Mouse (Mus musculus): ENCODE measurements around the gene Jph4.

Gene Jph4

DNA sequence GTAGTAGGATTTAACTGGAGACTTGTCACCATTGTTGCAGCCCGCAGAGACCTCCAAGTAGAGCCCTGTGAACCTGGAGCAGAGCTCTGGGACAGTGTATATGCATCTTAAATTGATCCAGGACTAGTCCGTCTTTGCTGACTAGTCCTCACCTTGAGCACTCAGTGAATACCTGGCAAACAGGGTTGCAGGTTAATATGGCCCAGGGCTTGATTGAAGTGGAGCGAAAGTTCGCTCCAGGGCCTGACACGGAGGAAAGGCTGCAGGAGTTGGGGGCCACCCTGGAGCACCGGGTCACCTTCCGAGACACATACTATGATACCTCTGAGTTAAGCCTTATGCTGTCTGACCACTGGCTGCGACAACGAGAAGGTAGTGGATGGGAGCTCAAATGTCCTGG lies 21.5 kb downstream of the Jph4 start:
- no peak for DNase-seq (ENCODE audit: low spot score in 2 of 2)

DNA sequence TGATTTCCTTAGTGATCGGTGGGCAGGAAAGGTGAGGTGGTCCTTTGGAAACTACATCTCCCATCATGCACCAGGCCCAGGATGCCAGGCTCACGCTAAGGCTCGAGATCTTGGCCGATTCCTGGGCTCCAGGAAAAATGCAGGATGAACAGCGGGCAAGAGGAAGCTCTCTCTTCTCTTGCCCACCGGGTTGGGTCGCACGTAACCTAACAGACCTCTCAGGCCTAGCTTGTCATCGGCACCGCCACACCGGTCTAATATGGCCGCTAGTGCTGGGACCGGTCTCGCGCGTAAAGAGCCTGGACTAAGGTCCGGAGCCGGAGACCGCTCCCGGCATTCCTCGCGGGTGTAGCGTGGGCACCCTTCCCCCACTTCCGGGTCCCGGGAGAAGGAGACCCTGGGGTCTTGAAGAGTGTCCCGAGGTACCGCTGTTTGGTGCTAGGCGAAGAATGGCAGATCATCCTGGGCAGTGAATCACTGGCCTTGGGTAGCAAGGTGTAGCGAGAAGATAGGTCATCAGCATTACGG lies 22.0 kb downstream of the Jph4 start, which contains the start of gene Thtpa:
Thtpa (plus strand) TSS at position 81 of the 528 bp plus-strand sequence.
- peak; percentile 71 to 72 for DNase-seq (ENCODE audit: low spot score in 2 of 2)

DNA sequence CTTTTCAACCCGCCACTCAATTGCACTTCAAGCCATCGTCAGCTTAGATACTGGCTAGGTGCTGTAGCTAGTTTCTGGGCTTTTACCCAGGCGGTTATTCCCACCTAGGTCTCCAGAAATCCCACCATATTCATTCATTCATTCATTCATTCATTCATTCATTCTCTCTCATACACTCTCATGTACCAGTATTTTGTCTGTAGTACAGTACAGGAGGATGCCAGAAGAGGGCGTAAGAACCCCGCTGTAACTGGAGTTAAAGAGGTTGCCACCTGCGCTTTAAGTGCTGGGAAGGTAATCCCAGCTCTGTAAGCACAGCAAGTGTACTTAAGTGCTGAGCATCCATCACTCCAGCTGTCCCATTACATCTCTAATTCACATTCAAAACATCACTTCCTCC lies 22.8 kb downstream of the Jph4 start:
- DNase-seq (ENCODE audit: low spot score in 2 of 2): no peak

DNA sequence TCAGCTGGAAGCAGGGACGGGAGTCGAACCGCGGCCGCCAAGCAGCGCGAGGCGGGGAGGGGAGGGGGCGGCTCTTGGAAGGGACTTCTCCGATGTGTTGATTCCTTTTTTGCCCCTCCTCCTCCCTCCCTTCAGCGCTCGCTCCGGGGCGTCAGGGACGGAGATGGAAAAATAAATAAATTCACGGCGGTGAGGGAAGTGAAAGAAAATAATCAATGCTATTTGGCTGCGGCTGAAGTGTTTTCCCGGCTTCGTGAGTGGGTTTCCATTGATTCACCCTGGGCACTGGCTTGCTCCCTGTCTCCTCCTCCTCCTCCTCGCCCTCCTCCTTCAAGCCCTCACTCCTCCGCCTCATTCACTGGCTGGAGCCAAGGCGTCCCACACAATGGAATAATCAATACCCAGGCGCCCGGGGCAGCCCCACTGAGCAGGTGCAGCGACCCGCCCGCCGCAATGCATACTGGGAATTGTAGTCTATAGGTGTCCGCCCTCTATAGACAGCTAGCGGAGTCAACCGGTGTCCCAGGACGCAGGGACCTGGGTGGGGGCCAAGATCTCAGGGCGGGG lies 24.6 kb downstream of the Jph4 start, which contains the start of gene Zfhx2:
Zfhx2 (minus strand) TSS at position 314 of the 567 bp plus-strand sequence.
- peak; percentile 88 to 96 for DNase-seq (ENCODE audit: low spot score in 2 of 2)

DNA sequence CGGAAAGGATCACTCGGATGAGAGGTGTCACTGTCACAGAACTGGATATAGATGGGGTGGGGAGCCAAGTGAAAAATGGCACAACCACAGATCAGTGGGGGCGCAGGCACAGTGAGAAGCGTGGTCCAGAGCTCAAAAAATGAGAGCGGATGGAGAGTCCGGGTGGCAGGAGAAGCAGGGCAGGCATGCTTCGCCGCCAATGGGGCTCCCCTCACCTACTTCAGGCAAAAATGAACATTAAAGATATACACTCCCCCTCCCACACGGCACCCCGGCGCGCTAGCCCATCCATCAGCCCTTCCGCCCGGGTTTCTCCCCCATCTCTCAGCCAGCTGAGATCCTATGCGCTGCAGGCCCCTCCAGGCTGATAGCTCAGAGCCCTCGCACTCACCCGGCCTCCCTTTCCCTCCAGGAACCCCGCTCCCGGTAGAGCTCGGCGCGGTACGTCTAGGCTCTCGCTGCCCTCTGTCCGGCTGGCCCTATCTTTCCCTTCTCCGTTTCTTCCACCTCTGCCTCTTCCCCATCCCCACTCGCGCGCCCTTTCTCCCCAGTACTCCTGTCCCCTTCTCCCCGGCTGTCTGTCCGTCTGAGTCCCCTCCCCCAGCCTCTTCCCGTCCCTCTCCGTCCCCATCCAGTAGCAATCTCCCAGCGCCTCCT lies 25.4 kb downstream of the Jph4 start:
- peak; percentile 39 to 42 for DNase-seq (ENCODE audit: low spot score in 2 of 2)

DNA sequence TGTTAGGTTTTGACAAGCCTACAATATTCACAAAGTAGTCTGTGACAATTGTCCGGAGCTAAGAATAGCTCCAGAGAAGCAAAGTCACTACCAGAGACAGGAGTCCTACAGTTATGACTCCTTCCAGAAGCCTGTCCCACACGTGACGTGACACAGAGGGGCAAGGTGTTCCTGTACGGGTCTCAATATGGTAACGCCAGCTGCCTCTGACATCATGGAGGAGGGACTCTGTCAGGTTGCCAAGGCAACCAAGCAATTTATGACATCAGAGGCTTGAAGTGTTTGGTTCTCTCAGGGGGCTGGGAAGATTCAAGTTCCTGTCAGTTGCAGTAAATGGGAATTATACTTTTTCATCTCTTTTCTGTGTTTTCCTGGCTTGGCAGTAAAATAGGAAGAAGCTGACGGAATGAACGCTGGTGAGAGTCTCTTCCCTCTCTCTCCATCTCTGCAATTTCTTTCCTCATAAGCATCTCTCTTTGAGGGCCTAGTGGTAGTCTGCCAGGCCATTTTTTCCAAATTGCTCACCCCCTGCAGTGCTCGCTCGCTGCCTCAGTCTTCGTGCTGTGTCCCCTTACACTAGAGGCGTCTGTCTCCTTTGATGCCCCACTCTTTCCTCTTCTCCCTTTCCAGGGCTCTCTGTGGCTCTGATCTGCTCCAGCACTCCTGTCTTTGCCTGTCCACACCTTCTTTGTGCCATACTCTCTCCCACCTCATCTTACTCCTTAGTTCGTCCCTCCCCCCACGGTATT lies 27.4 kb downstream of the Jph4 start:
- DNase-seq (ENCODE audit: low spot score in 2 of 2): no peak

DNA sequence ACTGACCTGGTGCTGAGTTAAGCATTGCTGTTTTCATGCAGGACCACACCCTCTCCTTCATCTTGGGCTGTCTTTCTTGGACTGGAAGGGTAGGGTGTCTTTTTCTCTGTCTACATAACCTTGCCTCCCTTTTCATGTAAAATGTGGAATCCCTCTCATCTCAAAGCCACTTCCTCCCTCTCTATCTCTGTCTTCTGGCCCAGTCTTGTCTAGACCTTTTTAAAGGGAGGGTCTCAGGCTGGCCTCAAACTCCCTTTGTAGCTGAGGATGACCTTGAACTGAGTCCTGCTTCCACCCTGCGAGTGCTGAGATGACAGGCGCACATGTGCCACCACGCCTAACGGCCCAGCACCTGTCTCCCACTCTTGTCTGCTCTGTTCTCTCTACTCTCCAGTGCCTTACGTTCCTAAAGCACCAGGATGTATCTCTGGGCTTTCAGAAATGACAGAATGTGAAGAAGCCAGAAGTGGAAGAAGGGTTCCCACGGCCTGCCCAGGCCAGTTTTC lies 30.7 kb downstream of the Jph4 start:
- DNase-seq (ENCODE audit: low spot score in 2 of 2): no peak

DNA sequence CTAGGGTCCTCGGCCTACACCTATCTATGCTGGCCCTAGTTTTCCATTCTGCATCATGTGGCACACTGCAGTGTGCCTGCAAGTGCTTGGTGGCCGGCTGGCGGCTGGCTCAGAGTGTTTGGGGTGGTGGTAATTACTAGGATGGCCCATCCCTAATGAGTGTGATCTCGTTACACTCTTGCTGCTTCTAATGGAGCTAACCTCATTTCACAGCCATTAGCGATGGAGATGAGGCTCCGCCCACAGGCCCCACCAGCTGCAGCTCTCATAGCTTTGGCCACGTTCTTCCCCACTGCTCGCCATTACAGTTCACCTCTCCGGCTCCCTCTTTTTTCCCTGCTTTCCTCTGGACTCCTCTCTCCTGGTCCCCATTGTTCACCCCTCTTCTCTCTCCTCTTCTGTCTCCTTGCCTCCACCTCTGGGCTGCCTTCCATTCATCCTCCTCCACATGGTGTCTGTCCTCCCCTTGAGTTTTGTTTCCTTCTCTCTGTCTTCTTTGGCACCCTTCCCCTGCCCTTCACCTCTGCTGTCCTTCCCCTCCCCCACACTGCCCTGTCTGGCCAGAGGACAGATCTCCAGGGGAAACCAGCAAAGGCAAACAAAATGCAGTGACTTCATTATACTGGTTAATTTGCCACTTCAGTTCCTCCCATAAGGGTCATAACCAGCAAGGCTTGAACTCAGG lies 31.3 kb downstream of the Jph4 start:
- DNase-seq (ENCODE audit: low spot score in 2 of 2): no peak

DNA sequence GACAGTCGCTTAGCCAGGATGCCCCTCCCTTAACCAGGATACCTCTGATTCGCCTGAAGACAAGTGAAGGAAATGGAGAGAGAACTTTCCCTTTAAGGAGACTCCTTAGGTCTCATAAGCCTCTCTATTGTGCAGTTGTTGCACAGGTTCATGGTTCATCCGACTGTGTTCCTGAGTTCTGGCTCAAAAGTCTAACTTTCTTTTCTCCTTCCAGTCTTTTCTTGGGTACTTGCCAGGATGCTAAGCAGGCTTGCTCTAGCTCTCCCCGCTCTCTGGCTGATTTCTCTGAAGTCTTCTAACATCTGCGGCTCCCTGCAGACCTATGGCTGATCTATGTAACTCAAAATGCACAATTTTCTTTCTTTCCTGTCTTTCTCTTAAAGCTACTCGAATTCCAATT lies 33.3 kb downstream of the Jph4 start:
- no peak for DNase-seq (ENCODE audit: low spot score in 2 of 2)

DNA sequence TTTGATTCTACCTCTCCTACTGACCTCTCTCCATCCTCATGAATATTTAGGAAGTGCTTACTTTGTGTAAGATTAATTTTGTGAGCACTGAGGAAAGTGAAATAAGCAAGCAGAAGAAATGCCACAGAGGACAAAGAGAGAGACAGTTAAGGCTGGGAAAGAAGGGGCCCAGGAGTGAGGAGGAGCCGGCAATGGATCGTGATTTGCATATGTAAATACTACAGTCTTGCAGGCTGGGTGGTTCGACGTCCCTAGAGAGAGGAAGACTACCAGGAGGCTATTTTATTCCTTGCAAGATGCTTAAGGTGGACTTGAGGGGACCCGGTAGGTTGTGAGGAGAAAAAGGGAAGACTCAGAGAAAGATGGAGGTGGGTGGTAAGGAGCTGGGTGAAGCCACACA lies 35.6 kb downstream of the Jph4 start:
- DNase-seq (ENCODE audit: low spot score in 2 of 2): no peak

DNA sequence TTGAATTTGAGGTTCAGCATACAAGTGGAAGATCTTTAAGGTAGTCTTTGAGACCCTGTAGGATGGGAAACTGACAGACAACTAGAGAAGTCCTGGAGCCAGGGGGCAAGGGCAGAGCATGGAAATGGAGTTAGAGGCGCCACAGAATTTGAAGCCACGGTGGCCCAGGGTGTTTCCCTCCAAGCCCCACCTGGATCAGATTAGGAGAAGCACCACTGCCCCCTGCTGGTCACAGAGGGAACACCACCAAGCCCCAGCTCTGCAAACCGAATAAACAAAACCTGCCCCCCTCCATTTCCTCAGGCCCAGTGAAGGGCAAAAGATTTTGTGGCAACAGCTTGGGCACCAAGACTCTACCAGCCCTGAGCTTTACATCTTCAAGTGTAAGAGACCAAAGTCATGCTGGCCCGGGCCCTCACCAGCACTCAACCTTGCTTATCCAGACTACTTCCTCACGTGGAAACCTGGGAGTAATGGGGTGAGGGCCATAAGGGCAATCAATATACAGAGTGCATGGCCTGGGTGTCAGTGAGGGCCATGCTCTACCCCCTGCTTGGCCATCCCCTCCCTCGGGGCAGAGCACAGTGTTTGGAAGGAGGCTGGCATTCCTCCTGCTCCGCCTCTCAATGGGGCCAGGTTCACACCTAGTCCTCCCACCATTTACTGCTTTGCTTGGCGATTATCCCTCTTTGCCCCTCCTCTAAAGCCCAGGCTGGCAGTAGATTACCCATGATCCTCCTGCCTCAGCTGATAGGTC lies 37.3 kb downstream of the Jph4 start:
- DNase-seq (ENCODE audit: low spot score in 2 of 2): peak; percentile 65 to 86

DNA sequence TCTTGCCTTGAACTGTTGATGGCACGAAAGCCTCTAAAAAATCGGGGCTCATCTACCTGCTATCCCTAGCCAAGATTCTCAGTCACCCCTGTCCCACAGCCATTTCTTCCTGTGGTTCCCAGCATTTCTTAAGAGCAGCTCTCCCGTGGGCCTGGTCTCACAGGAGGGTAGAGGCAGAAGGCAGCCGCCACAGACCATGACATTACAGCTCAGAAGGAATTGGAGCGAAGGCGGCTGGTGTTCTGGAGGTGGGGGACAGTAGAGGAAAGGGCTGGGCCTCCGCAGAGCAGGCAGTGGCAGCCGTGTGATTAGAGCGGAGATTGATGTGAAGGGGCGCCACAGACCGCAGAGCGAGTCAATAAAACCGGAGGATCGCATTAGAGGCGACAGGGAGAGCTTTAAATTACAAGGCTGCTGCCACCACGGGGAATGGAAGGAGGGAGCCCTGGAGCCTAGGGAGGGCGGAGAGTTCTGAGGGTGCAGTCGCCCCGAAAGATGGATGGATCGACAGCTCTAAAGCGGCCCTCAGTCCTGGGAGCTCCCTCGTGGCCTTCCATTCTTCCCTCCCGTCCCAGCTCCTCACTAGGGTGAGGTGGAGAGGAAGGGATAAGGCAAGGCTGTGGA lies 38.3 kb downstream of the Jph4 start:
- no peak for DNase-seq (ENCODE audit: low spot score in 2 of 2)

DNA sequence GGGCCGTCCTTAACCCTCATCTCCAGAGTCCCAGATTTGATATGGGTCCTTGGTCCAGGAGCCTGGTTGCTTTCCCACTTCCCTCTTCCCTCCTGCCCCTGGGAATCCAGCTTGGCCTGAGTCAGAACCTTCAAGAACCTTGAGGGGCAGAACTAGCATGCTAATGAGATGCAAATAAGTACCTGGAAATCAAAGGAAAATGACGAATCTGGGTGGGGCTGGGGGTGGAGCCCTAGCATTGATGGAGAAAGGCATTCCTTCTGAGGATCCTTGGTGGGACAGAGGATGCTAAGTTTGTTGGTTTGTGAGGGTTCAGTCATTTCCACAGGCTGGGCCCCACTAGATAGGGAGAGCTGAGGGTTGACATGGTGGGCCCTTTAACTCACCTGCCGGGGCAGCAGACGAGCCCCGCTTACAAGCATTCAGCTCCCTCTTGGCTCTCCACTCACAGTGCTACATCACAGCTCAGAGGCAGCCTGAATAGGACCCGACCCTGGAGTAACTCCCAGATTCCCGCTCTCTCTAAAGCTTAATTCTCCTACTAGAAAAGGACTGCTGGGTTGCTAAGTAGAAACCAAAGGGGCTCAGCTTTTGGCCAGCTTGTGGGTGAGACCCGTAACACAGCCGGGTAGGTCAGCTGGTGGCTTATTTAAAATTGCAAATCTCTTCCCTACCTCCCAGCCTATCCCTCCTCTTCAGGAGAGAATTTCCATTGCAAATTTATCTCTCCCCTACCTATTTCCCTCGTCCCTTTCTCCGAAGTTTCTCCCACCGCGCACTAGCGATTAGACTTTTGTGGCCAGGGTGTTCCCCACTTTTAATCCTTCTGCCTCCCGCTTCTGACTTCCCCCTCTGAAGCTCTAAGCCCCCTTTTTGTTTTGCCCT lies 39.0 kb downstream of the Jph4 start:
- no peak for DNase-seq (ENCODE audit: low spot score in 2 of 2)

DNA sequence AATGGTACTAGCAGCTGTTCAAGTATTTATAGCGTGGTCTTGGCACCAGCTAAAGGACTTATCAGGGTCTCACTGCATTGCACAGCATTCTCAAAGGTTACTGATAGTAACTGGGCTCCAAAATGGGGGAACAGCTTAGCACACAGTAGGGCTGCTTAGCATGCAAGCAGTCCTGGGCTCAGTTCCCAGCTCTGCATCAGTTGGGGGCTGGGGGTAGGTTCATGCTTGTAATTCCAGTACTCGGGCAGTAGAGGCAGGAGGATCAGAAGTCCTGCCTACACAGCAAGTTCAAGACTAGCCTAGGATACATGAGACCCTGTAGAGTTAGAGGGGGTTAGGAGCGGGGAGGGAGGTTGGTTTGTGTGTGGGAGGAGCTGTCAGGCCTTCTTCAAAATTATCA lies 39.8 kb downstream of the Jph4 start:
- no peak for DNase-seq (ENCODE audit: low spot score in 2 of 2)

DNA sequence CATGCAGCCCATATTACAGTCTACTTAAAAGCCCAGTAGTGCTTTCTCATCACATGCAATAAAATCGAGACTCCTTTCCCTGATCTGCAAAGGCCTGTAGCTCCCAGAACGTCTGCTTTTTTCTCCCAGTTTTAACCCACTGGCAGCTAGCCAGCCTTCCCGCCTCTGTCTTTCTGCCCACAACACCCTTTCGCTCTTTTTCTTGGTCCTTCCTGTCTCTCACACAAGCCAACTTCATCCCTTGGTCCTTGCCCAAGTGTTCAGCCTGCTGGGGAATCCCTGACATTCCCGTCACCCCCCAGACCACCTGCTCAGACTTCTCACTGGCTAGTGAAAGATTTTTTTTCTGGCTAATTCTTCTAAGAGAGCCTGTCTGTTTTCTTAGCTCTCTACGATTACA lies 40.5 kb downstream of the Jph4 start:
- DNase-seq (ENCODE audit: low spot score in 2 of 2): no peak

DNA sequence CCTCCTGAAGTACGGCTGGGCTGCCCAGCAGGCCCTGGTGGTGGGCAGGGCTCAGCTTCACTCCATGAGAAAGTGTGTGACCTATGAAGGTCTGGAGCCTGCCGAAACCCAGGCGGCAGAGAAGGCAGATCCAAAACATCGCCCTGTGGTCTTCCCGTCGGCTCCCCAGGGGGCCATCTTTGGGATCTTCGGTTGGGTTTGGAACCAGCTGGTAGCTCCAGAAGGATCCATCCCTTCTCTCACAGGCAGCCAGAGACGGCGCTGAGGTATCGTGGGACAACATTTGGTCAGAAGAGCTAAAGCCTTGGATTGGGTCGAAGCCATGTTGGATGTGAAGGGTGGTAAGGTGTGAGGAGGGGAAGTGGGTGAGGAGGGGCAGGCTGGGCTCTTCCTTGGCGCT lies 42.3 kb downstream of the Jph4 start:
- DNase-seq (ENCODE audit: low spot score in 2 of 2): no peak

DNA sequence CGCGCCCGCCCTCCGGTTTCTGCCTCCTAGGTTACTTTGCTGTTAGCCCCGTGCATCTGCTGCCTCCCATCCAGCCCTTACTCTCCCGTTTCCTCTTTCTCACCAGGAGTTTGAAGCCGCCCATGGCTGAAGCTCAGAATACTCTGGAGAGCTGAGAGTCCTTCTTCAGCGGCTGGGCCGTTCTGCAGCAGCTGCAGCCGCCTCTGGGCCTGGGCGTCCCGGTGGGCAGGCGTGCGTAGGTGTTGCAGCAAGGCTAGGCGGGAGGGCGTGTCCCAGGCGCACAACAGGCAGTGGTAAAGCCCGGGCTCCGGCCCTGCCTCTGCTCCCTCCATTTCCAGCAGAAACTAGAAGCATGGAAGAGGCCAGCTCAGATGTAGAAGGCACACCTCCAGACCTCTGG lies 45.0 kb downstream of the Jph4 start:
- no peak for DNase-seq (ENCODE audit: low spot score in 2 of 2)

DNA sequence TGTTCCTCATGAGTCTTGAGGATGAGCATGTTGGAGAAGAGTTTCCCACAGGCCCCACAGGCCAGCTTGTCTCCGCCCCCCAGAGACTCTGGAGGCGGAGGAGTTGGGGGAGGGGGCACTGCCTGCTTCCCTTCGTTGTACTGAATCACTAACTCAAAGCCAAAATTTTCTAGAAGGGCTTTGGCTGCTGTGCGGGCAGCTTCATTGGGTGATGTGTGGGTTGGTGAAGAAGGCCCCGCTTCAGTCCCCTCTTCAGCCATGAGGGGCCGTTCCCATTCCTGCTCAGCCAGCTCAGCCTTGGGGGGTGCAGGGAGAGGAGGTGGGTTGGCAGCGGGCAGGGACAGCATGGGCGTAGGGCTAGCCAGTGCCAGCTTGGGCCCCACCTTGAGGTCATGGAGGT lies 50.7 kb downstream of the Jph4 start:
- DNase-seq (ENCODE audit: low spot score in 2 of 2): no peak

DNA sequence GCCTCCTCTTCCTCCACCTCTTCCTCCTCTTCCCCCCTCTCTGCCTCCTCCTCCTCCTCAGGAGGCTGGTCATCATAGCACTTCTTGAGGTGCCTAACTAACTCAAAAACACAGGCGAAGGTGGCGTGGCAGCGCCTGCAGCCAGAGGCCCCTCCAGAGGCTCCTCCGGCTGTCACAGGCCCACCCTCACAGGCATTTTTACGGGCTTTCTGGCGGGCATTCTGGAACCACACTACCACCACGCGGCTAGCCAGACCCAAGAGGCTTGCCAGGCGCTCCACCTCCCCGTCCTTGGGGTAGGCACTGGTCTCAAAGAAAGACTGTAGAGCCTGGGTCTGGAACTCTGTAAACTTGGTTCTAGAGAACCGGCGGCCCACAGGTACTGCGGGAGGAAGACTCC lies 51.3 kb downstream of the Jph4 start:
- DNase-seq (ENCODE audit: low spot score in 2 of 2): no peak

All from spleen, postnatal 10 days (tissue).